Comparison of ENCODE assay signal across 8 mouse cellular contexts in the genomic region with DNA sequence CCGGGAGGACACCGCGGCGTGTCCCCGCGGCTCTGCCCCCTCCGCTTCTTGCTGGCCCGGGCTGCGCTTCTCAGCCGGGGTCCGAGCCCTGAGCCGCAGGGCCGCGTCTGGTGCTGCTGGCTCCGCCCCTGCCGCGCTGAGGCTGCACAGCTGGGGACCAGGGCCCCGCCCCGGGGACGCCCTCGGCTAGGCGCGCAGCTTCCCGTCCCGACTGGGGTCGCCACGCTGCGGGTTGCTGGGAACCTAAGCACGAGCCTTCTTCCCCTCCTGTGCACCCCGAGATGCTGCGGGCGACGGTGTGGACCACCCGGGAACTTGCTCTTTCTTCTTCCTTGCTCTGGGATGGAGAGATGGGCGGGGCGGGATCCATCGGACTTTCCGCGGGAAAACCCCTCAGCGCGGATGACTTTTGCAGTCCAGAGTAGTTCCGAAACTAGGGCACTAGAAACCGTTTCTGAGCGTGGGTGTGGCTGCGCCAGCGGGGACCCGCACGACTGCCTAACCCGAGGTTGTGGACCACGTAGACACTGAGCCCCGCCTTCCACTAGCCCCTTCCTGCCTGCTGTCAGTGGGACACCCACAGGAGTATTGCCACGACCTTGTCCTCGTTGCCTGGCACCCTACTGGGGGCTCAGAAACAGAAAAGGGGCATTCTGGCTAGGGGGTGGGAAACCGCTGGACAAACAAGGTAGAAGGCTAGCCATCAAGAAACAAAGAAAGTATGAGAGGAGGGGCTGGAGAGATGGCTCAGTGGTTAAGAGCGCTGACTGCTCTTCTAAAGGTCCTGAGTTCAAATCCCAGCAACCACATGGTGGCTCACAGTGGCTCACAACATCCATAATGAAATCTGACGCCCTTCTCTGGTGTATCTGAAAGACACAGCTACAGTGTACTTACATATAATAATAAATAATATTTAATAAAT. TPM values are rescaled to one million over a fixed set of nuclear protein-coding genes. Genes with fewer than 3 reads are reported as not detected.
DNase-seq lines count a peak whose midpoint lies in the region; TF ChIP-seq lines count a peak whose summit lies in the region.

Gene Stx11 (minus strand): TSS at position 148 of the 925 bp plus-strand sequence.

- peak within 1 kb of the TSS; percentile 76 for H3K27ac ChIP-seq in MEL (ENCODE audit: control insufficient read depth, low read depth, low read length)
- H3K27ac ChIP-seq in midbrain, embryonic 10.5 days (replicated peaks): peak within 1 kb of the TSS; percentile 85

- no peaks in the 10 kb centered on the region; the same call in 1 of the 2 replicates for H3K79me2 ChIP-seq in MEL (ENCODE audit: control insufficient read depth, insufficient read depth, low read length, poor library complexity)

- peak; percentile 88 for DNase-seq in MEL (ENCODE audit: low read depth, low spot score)
- DNase-seq in brain, embryonic 14.5 days (ENCODE audit: low read depth): peak; percentile 67
- peak; percentile 74 to 75 for DNase-seq in heart, postnatal 10 days
- DNase-seq in kidney, postnatal 4 days: peak; percentile 80 to 86
- peak; percentile 80 for DNase-seq in midbrain, embryonic 10.5 days (ENCODE audit: low spot score)
- DNase-seq in spleen, postnatal 10 days (ENCODE audit: low spot score in 2 of 2): peak; percentile 75 to 88
- DNase-seq in right cerebral cortex, postnatal 36 days (ENCODE audit: low spot score in 2 of 2): no peak

- no peak for TF ChIP-seq CTCF in MEL (IDR thresholded peaks at IDR 0.05 in 2 of 3, conservative IDR thresholded peaks at IDR 0.05 in 1 of 3; ENCODE audit: control insufficient read depth in 1 of 3, insufficient read depth in 1 of 3, low read depth in 2 of 3, low read length in 3 of 3, poor library complexity in 1 of 3, severe bottlenecking in 1 of 3)
- no peak for TF ChIP-seq CTCF in brain, embryonic 14.5 days (IDR thresholded peaks at IDR 0.05; ENCODE audit: borderline replicate concordance, extremely low read depth, insufficient read depth, insufficient read length)

- H3K4me1 ChIP-seq in MEL (ENCODE audit: control insufficient read depth in 1 of 2, insufficient read depth in 2 of 2, low read length in 2 of 2): peaks cover 8 to 13% of the 10 kb centered on the region in 2 experiments; a peak in 3 of 4 replicates
- H3K4me1 ChIP-seq in erythroblast, embryonic 14.5 days (ENCODE audit: control insufficient read depth): peaks cover 36% of the 10 kb centered on the region
- H3K4me1 ChIP-seq in midbrain, embryonic 10.5 days: peaks cover 14% of the 10 kb centered on the region; the same call in 1 of the 2 replicates

- peak within 1 kb of the TSS; percentile 67 for H3K9ac ChIP-seq in MEL (ENCODE audit: control insufficient read depth, low read depth, low read length, poor library complexity, severe bottlenecking)

- peak within 1 kb of the TSS; percentile 77 to 90 for H3K4me3 ChIP-seq in MEL (ENCODE audit: control insufficient read depth in 1 of 2, insufficient read depth in 1 of 2, low read depth in 2 of 2, low read length in 2 of 2)
- peak within 1 kb of the TSS; percentile 87 for H3K4me3 ChIP-seq in erythroblast, embryonic 14.5 days (replicated peaks)
- peak within 1 kb of the TSS; percentile 82 for H3K4me3 ChIP-seq in midbrain, embryonic 10.5 days

- no peaks in the 10 kb centered on the region for H3K9me3 ChIP-seq in MEL (replicated peaks; ENCODE audit: insufficient read depth, low read length)
- peaks cover 3% of the 10 kb centered on the region for H3K9me3 ChIP-seq in erythroblast, embryonic 14.5 days (ENCODE audit: control insufficient read depth, low read length)
- H3K9me3 ChIP-seq in midbrain, embryonic 10.5 days (replicated peaks): no peaks in the 10 kb centered on the region

- no peaks in the 10 kb centered on the region for H3K27me3 ChIP-seq in MEL (ENCODE audit: control insufficient read depth in 1 of 2, insufficient read depth in 2 of 2, low read length in 2 of 2)
- H3K27me3 ChIP-seq in erythroblast, embryonic 14.5 days (ENCODE audit: control insufficient read depth): no peaks in the 10 kb centered on the region; the same call in 1 of the 2 replicates
- peaks cover 42% of the 10 kb centered on the region for H3K27me3 ChIP-seq in midbrain, embryonic 10.5 days (ENCODE audit: low read depth, poor library complexity, severe bottlenecking)

- TF ChIP-seq RAD21 in MEL (IDR thresholded peaks at IDR 0.05; ENCODE audit: low read depth, low read length): no peak

- no peak for TF ChIP-seq EP300 in MEL (IDR thresholded peaks at IDR 0.05; ENCODE audit: low read depth in 1 of 2, low read length in 2 of 2)

- TF ChIP-seq POLR2A in MEL (IDR thresholded peaks at IDR 0.05; ENCODE audit: control insufficient read depth in 1 of 2, insufficient read depth in 1 of 2, low read depth in 1 of 2, low read length in 2 of 2, poor library complexity in 1 of 2): peak; percentile 56 to 57
- TF ChIP-seq POLR2A in brain, embryonic 14.5 days (IDR thresholded peaks at IDR 0.05; ENCODE audit: borderline replicate concordance, extremely low read depth, insufficient read depth, insufficient read length, poor library complexity, severe bottlenecking): no peak

- intact Hi-C loops in heart, postnatal 10 days (cut with DNase I): loop anchor here (2.0 kb wide), 1 partner anchor 42 kb away; no protein-coding TSS in a partner anchor

- WGBS in midbrain, embryonic 10.5 days: 2% methylated on average over 56 of the region's 56 CpGs

- H3K36me3 ChIP-seq in MEL (ENCODE audit: control insufficient read depth in 1 of 2, insufficient read depth in 2 of 2, low read length in 2 of 2): peaks cover 0 to 11% of the 10 kb centered on the region in 2 experiments; a peak in 2 of 4 replicates
- peaks cover 16% of the 10 kb centered on the region for H3K36me3 ChIP-seq in erythroblast, embryonic 14.5 days (ENCODE audit: control insufficient read depth)
- H3K36me3 ChIP-seq in midbrain, embryonic 10.5 days: no peaks in the 10 kb centered on the region

TF ChIP-seq in MEL, 35 proteins besides CTCF, POLR2A, EP300 and RAD21:
- TF ChIP-seq NRF1 (IDR thresholded peaks at IDR 0.05; ENCODE audit: insufficient read depth, low read depth, low read length, poor library complexity, severe bottlenecking) (0 out of 2 replicates have a peak, but pooled peaks have one; percentile 19), RCOR1 (IDR thresholded peaks at IDR 0.05; ENCODE audit: low read depth, low read length) (no peak), TBP (IDR thresholded peaks at IDR 0.05; ENCODE audit: low read depth, low read length) (peak; percentile 95), POLR2AphosphoS2 (IDR thresholded peaks at IDR 0.05; ENCODE audit: low read length) (no peak), NELFE (IDR thresholded peaks at IDR 0.05; ENCODE audit: low read depth, low read length) (peak; percentile 49; the same call in 1 of the 2 replicates), E2F4 (IDR thresholded peaks at IDR 0.05; ENCODE audit: borderline replicate concordance, low read depth, low read length) (peak; percentile 44; the same call in 1 of the 2 replicates), ZMIZ1 (IDR thresholded peaks at IDR 0.05; ENCODE audit: low read depth, low read length) (no peak), CHD2 (IDR thresholded peaks at IDR 0.05; ENCODE audit: low read length) (no peak), KAT2A (conservative IDR thresholded peaks at IDR 0.05; ENCODE audit: low read depth, low read length) (no peak), MAZ (IDR thresholded peaks at IDR 0.05; ENCODE audit: low read depth, low read length) (peak; percentile 31; the same call in 1 of the 2 replicates), ETS1 (IDR thresholded peaks at IDR 0.05; ENCODE audit: low read depth, low read length) (peak; percentile 35; the same call in 1 of the 2 replicates), POLR2AphosphoS5 (IDR thresholded peaks at IDR 0.05; ENCODE audit: borderline replicate concordance, low read depth, low read length) (no peak)
TF ChIP-seq in MEL: peak in this region for 6.

RNA-seq across cellular contexts. Expression of gene Stx11, which starts in this region (rescaled TPM):
- 1.9 and 3.2 TPM in 2 replicates for total RNA-seq in MEL (2012; rRNA removed)
- polyA plus RNA-seq in MEL (2012; ENCODE audit: insufficient read depth in 1 of 2, insufficient read length in 2 of 2, low read depth in 1 of 2, low replicate concordance in 2 of 2, missing spikeins in 1 of 2): 1 to 10 TPM in 1 of 2 experiments, not detected in 1; 2.9 TPM
- 0.95 and 1.0 TPM in 2 replicates for polyA plus RNA-seq in brain, embryonic 14.5 days (2012; rRNA removed)
- polyA plus RNA-seq in erythroblast, embryonic 14.5 days (2012): 0.52 and 1.2 TPM in 2 replicates
- total RNA-seq in heart, postnatal 10 days (2021): 1 to 10 TPM; 2.7 to 2.9 TPM
- 1.3 and 2.2 TPM in 2 replicates for polyA plus RNA-seq in midbrain, embryonic 10.5 days (2016; fragmentation: Nextera tagmentation; extraction: Ambion mirVana)

Comparison
In these comparisons a context has a peak if more than half of its experiments do, and no peak if none do; other contexts are left out.
1. DNase-seq: peak in MEL (single experiment), brain, embryonic 14.5 days (single experiment), heart, postnatal 10 days (2 of 2), kidney, postnatal 4 days (2 of 2), midbrain, embryonic 10.5 days (single experiment) and spleen, postnatal 10 days (2 of 2); none in right cerebral cortex, postnatal 36 days (0 of 2).
2. Peak in every context shown above with its lines, with median percentiles within 50 percentile points of each other: H3K4me3 ChIP-seq.